Mouse (Mus musculus) 3134 (cell line): Measurements from ENCODE around the gene Klk1b8.
"Not testable (repeated sequence)": the region's sequence is repeated elsewhere in the genome, so short reads cannot be mapped to it uniquely, and the experiment has no call there.

Experiments
- DNase-seq: peaks from one replicate; pipeline ENCODE4 v3.0.0-alpha.2; 2011; ENCODE audit warnings: low spot score; ENCODE audit not compliant: insufficient read length; ENCODE audit errors: extremely low read depth

Klk1b8 gene

GRCm38 (mm10) chr7:43950364-43950763, at the start of gene Klk1b8:
Gene Klk1b8 (plus strand): TSS chr7:43950664.
- DNase-seq, result no peak

- no peak for DNase-seq
Observed at GRCm38 (mm10) chr7:43914821-43915220, 35.6 kb upstream of the Klk1b8 start.

- DNase-seq, result no peak
Observed at GRCm38 (mm10) chr7:43918426-43918825, 32.0 kb upstream of the Klk1b8 start.

- no peak for DNase-seq
Observed at GRCm38 (mm10) chr7:43918871-43919270, 31.6 kb upstream of the Klk1b8 start.

GRCm38 (mm10) chr7:43919559-43920451, 30.7 kb upstream of the Klk1b8 start:
- DNase-seq, result peak; percentile 15

- no peak for DNase-seq
Observed at GRCm38 (mm10) chr7:43920582-43920981, 29.9 kb upstream of the Klk1b8 start.

GRCm38 (mm10) chr7:43921087-43921486, 29.4 kb upstream of the Klk1b8 start:
- no peak for DNase-seq

- no peak for DNase-seq
Observed at GRCm38 (mm10) chr7:43921941-43922340, 28.5 kb upstream of the Klk1b8 start.

- DNase-seq, result no peak
Observed at GRCm38 (mm10) chr7:43925985-43926384, 24.5 kb upstream of the Klk1b8 start.

- no peak for DNase-seq
Observed at GRCm38 (mm10) chr7:43928521-43928920, 21.9 kb upstream of the Klk1b8 start.

- no peak for DNase-seq
Observed at GRCm38 (mm10) chr7:43932337-43932736, 18.1 kb upstream of the Klk1b8 start.

- no peak for DNase-seq
Observed at GRCm38 (mm10) chr7:43933440-43933839, 17.0 kb upstream of the Klk1b8 start, which contains the start of gene Klk15. Gene Klk15 (plus strand): TSS chr7:43933740.

- no peak for DNase-seq
Observed at GRCm38 (mm10) chr7:43934747-43935146, 15.7 kb upstream of the Klk1b8 start.

GRCm38 (mm10) chr7:43936551-43936950, 13.9 kb upstream of the Klk1b8 start:
- DNase-seq, result no peak

- not testable (repeated sequence) for DNase-seq
Observed at GRCm38 (mm10) chr7:43942293-43942692, 8.2 kb upstream of the Klk1b8 start.

- no peak for DNase-seq
Observed at GRCm38 (mm10) chr7:43944727-43945264, 5.7 kb upstream of the Klk1b8 start.

- no peak for DNase-seq
Observed at GRCm38 (mm10) chr7:43952703-43953102, 2.2 kb downstream of the Klk1b8 start.

- DNase-seq, result no peak
Observed at GRCm38 (mm10) chr7:43966451-43966850, 16.0 kb downstream of the Klk1b8 start, which contains the start of gene Klk1b1. Gene Klk1b1 (plus strand): TSS chr7:43966751.

GRCm38 (mm10) chr7:43967058-43967457, 16.6 kb downstream of the Klk1b8 start:
- DNase-seq, result no peak

GRCm38 (mm10) chr7:43967612-43968011, 17.1 kb downstream of the Klk1b8 start:
- DNase-seq, result no peak

GRCm38 (mm10) chr7:43975761-43976160, 25.3 kb downstream of the Klk1b8 start, which contains the start of gene Klk1b9:
Gene Klk1b9 (plus strand): TSS chr7:43976061.
- DNase-seq, result not testable (repeated sequence)

- DNase-seq, result no peak
Observed at GRCm38 (mm10) chr7:43985657-43986056, 35.2 kb downstream of the Klk1b8 start.
